Mouse (Mus musculus): ENCODE results near the gene Gucy1a1. TPM values are rescaled to one million over a fixed set of nuclear protein-coding genes. Genes with fewer than 3 reads are reported as not detected.

Gene Gucy1a1
- polyA plus RNA-seq, 1 experiment: 2.8 TPM

DNA sequence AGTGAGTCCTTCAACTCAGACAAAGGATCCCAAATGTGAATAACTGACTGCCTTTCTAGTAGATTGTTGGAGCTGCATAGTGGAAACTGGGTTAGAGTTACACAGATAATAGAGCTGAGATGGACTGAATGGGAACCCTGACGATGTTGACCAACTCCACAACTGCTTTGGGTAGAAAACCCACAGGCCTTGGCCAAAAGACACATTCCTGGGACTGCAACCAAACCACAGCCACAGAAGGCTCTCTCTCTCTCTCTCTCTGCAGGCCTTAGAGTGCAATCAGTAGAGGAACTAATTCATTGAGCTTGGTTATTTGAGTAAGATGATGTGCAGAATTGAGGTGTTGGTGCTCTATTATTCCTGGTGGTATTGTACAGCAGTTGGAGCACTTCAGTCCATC is 21.0 kb downstream of the Gucy1a1 start:
- Histone ChIP-seq H3K4me3 (ENCODE audit: insufficient read depth, low read depth, low read length) (no peak overlapping the region), H3K27ac (replicated peaks; ENCODE audit: low read depth, low read length) (no peak overlapping the region), H3K4me1 (ENCODE audit: control insufficient read depth, insufficient read depth, insufficient read length, low read length) (no peaks in the 10 kb centered on the region)

DNA sequence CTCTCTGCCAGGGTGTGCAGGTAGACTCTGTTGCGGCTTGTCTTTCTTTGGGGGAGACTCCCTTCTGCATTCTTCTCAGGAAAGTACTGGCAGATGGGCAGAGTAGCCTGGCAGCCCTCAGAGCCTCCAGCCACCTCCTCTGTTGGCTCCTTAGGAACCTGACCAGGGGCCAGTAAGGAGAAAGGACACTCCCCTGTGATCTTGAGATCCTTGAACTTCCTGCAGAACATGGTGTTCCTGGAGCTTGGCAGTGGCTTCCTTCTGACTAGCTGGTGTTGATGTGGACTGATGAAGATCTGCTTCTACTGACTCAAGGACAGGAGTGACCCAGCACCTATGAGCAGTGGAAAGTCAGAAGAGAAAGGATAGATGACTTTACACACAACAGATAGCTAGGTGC is 26.7 kb downstream of the Gucy1a1 start:
- H3K27ac ChIP-seq (replicated peaks; ENCODE audit: low read depth, low read length): no peak overlapping the region
- H3K4me1 ChIP-seq (ENCODE audit: control insufficient read depth, insufficient read depth, insufficient read length, low read length): no peaks in the 10 kb centered on the region
- H3K4me3 ChIP-seq (ENCODE audit: insufficient read depth, low read depth, low read length): no peak overlapping the region

DNA sequence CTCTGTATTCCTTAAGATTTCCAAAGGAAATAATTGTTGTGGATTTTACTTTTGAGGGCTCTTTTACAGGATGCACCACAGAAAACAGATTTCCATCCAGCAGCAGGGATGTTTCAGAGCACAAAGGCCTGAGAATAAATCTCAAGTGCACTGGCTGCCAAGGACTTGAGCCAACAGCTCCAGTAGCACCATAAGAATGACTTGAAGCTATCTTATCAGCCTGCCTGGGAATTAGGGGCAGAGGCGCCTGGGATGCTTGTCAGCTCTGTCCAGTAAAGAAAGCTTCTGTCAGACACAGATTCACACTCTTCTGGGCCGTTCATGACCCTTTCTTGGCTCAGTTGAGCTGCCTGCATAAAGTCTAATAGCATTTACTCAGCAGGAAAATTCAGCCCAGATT is 33.1 kb downstream of the Gucy1a1 start:
- H3K4me3 ChIP-seq (ENCODE audit: insufficient read depth, low read depth, low read length): no peak overlapping the region
- H3K4me1 ChIP-seq (ENCODE audit: control insufficient read depth, insufficient read depth, insufficient read length, low read length): no peaks in the 10 kb centered on the region
- H3K27ac ChIP-seq (replicated peaks; ENCODE audit: low read depth, low read length): no peak overlapping the region

DNA sequence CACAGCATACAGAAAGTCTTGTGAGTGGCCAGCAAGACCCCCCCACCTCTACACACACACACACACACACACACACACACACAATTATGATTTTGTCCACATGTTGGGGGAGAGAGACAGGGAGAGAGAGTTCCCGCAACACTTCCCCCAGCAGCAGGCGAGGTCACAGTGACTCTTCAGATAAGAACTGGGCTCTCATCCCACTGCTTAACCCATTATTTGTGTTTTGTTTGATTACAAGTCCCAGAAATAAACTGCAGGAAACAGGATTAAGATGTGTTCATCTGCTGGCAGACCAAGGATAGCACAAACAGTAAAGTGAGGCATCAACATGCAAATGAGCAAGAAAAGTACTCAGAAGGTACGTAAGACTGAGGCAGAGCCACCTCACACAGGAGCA is 33.6 kb downstream of the Gucy1a1 start:
- no peak overlapping the region for H3K27ac ChIP-seq (replicated peaks; ENCODE audit: low read depth, low read length)
- no peak overlapping the region for H3K4me3 ChIP-seq (ENCODE audit: insufficient read depth, low read depth, low read length)
- no peaks in the 10 kb centered on the region for H3K4me1 ChIP-seq (ENCODE audit: control insufficient read depth, insufficient read depth, insufficient read length, low read length)

DNA sequence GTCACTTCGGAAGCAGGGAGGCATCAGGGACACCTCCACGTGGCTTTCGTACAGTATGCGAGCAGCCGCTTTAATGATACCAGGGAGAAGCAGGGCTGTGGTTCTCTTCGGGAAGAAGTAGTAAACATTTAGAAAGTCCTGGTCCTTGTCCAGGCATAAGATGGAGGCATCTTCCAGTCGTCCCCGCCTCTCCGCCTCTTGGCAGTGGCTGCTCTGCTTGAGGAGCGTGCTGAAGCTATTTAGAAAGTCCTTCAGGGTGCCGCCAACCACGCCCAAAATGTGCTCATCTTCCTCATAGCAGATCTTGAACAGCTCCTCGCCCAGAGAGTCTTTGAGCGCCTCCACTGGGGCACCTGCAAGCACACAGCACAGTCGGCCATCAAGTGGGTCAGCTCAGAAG is 36.6 kb downstream of the Gucy1a1 start:
- Histone ChIP-seq H3K4me3 (ENCODE audit: insufficient read depth, low read depth, low read length) (no peak overlapping the region), H3K27ac (replicated peaks; ENCODE audit: low read depth, low read length) (no peak overlapping the region)

DNA sequence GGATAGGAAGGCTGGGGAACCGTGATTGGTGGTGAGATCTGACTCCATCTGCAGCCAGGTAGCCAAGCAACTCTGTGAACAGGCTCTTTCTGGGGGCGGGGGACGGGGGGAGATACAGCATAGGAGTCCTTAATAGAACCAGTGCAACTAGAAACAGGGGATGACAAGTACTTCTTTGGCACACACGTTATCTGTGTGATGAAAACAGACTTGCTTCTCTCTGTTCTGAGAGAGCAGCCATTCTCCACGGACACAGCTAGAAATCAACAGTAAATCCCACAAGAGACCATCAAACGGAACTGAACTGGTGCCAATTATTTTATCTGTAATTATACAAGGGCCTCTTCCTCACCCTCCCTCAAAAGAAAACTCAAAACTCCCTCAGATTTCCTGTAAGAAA is 41.4 kb downstream of the Gucy1a1 start:
- Histone ChIP-seq H3K4me3 (ENCODE audit: insufficient read depth, low read depth, low read length) (no peak overlapping the region), H3K4me1 (ENCODE audit: control insufficient read depth, insufficient read depth, insufficient read length, low read length) (no peaks in the 10 kb centered on the region), H3K27ac (replicated peaks; ENCODE audit: low read depth, low read length) (no peak overlapping the region)

More for the DNA sequence above, 36.6 kb downstream of the Gucy1a1 start:
- H3K4me1 ChIP-seq (ENCODE audit: control insufficient read depth, insufficient read depth, insufficient read length, low read length): no peaks in the 10 kb centered on the region

DNA sequence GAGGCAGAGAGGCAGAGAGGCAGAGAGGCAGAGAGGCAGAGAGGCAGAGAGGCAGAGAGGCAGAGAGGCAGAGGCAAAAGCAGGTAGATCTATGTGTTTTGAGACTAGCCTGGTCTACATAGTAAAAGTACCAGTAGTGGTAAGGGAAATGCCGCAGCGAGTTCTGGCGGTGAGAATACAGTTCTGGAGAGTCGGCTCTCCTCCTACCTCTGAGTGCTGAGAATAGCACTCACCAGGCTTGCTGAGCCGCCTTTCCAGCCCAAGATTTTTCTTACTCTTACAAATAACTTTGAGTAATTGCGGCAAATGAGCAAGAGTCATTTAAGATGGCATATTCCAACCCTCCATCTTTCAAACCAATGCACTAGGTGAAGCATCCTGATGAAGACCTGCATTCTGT is 46.5 kb downstream of the Gucy1a1 start:
- Histone ChIP-seq H3K27ac (replicated peaks; ENCODE audit: low read depth, low read length) (no peak overlapping the region), H3K4me1 (ENCODE audit: control insufficient read depth, insufficient read depth, insufficient read length, low read length) (no peaks in the 10 kb centered on the region), H3K4me3 (ENCODE audit: insufficient read depth, low read depth, low read length) (no peak overlapping the region)

DNA sequence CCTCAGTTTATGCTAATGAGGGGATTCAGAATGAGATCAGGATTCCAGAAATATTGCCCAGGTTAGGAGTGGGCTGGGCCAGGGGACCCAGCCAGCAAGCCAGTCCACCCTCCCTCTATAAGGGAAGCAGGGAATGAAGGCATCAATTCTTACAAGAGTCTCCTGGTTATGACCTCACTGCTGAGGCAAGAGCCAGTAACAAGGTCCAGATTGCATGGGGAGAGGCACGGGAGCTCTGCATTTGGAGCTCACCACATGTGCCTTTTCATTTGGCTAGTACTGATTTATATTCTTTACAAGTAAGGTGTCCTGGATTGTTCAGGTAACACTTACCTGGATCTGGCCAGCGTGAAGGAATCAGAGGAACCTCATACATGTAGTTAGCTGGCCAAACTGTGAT is 48.8 kb downstream of the Gucy1a1 start:
- H3K27ac ChIP-seq (replicated peaks; ENCODE audit: low read depth, low read length): no peak overlapping the region
- H3K4me1 ChIP-seq (ENCODE audit: control insufficient read depth, insufficient read depth, insufficient read length, low read length): no peaks in the 10 kb centered on the region

DNA sequence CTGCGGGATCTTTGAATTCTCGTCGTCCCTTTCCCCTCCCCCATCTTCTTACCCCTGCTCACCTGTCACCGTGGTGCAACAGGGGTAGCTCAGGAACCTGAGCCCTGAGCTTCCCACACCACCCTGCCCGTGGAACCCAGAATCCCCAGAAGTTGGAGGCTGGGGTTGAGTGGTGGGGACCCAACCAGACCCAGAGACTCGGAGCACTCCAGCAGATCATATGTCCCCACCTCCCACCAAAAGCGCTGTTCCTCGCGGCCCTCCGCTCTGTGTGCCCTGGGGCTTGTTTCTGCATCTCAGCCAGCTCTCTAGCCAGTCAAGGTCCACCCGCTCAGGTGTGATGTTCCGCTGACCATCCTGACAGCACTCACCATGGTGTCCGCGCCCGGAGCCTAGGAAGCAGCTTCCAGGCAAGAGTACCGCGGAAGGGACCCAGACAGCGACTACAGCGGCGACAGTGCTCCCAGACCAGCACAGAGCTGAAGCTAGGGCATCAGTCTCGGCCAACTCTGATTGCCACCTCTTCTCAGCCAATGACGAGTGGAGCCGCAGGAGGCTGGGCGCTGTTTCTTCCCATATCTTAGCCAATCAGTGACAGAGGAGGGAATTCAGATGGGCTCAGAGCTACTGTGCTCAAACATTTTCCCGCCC is 71.3 kb downstream of the Gucy1a1 start, which contains the start of gene Gucy1b1:
Gene Gucy1b1, minus strand, starts transcription at position 489 of the 651 bp plus-strand sequence.
- H3K4me1 ChIP-seq (ENCODE audit: control insufficient read depth, insufficient read depth, insufficient read length, low read length): no peaks in the 10 kb centered on the region
- H3K27ac ChIP-seq (replicated peaks; ENCODE audit: low read depth, low read length): peak within 1 kb of the TSS; percentile 18
- peak within 1 kb of the TSS; percentile 49 for H3K4me3 ChIP-seq (ENCODE audit: insufficient read depth, low read depth, low read length)

More for the DNA sequence above, 48.8 kb downstream of the Gucy1a1 start:
- no peak overlapping the region for H3K4me3 ChIP-seq (ENCODE audit: insufficient read depth, low read depth, low read length)

DNA sequence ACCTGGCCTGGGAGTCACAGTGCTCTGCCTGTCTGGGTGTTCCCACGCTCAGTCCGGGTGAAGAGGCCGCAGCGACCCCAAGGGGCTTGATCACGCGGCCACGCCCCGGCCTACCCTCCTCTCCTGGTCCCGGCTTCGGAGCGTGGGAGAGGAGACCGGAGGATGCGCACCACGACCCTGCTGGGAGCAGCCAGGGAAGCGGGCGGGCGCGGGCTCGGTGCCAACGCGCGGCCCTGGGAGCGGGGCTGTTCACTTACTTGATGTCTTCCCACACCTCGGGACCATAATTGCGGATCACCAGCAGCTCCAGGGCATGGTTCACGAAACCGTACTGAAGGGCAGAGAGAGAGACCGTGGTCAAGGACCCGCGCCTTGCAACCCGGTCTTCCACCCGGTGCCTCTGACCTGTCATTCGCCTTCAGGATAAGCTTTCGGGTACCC is 71.8 kb downstream of the Gucy1a1 start:
- Histone ChIP-seq H3K4me3 (ENCODE audit: insufficient read depth, low read depth, low read length) (peak overlapping the region; percentile 49), H3K27ac (replicated peaks; ENCODE audit: low read depth, low read length) (peak overlapping the region; percentile 18; the same call in 1 of the 2 replicates)

DNA sequence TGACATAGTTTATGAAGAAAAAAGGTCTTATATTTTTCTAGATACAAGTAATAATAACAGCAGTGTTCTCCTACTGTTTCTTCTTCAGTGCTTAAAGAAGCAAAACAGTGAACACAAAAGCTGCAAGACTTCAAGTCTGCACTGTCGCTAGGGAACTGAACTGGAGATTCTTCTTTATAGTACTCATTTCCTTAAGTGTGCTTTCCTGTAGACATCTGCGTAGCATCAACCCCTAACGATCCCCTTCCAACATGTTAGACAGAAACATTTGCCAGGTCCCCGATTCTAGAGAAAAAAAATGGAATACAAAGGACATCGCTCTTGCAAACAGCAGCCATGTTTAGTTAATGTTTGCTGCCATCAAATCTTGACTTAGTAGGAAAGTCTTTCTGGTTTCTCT is 77.8 kb downstream of the Gucy1a1 start:
- Histone ChIP-seq H3K4me3 (ENCODE audit: insufficient read depth, low read depth, low read length) (no peak overlapping the region), H3K4me1 (ENCODE audit: control insufficient read depth, insufficient read depth, insufficient read length, low read length) (no peaks in the 10 kb centered on the region), H3K27ac (replicated peaks; ENCODE audit: low read depth, low read length) (no peak overlapping the region)

More for the DNA sequence above, 71.8 kb downstream of the Gucy1a1 start:
- H3K4me1 ChIP-seq (ENCODE audit: control insufficient read depth, insufficient read depth, insufficient read length, low read length): no peaks in the 10 kb centered on the region

DNA sequence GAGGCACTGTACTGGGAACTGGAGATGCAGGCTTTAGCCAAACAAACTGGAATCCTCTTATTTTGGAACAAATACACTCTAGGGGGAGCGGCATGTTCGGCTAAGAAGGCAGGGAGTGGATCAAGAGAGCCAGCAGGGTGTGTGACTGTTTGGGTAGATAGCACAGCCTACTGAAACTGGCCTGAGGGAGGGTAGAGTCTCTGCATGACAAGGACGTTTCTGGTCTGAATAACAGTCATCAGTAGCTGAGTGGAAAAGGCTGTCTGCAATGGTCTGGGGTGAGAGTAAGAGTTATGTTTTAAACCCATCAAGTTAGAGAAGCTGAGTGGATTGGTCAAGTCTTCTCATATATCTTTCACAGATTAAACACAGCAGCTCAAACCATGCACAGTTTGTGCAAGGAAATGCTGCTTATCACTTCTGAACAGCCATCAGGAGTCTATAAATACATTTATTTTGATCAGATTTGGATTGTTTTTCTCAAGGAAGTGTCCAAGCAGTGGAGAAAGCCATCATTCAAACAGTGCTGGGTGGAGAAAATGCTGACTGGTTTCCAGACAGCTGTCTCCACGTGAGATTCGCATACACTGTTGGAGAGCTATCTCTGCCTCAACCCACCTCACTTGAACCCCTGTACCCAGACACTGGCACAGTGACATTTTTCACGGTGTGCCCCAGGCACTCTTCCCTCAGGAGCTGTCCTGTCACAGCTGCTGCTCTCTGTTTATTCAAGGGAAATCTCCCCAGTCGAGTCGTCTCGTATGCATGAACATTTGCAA is 84.0 kb downstream of the Gucy1a1 start:
- H3K27ac ChIP-seq (replicated peaks; ENCODE audit: low read depth, low read length): no peak overlapping the region
- no peak overlapping the region for H3K4me3 ChIP-seq (ENCODE audit: insufficient read depth, low read depth, low read length)
- no peaks in the 10 kb centered on the region for H3K4me1 ChIP-seq (ENCODE audit: control insufficient read depth, insufficient read depth, insufficient read length, low read length)

DNA sequence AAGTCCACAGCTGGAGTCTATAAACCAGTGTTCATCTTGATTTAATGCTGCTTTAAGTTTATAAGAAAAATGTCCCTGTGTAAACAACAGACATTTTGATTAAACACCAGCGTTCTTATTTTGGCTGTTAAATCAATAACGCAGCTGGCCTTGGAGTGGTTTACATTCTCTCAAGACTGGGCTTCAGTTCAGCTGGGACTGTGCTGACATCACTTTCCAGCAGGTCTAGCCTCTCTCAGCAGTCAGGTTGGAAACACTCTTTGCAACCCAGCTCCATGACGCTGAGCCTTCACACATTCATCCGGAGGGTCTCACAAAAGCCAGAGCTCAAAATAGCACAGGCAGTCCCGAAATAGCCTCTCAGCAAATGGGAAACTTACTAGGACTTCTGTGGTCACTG is 88.4 kb downstream of the Gucy1a1 start:
- Histone ChIP-seq H3K27ac (replicated peaks; ENCODE audit: low read depth, low read length) (no peak overlapping the region), H3K4me1 (ENCODE audit: control insufficient read depth, insufficient read depth, insufficient read length, low read length) (no peaks in the 10 kb centered on the region), H3K4me3 (ENCODE audit: insufficient read depth, low read depth, low read length) (no peak overlapping the region)

DNA sequence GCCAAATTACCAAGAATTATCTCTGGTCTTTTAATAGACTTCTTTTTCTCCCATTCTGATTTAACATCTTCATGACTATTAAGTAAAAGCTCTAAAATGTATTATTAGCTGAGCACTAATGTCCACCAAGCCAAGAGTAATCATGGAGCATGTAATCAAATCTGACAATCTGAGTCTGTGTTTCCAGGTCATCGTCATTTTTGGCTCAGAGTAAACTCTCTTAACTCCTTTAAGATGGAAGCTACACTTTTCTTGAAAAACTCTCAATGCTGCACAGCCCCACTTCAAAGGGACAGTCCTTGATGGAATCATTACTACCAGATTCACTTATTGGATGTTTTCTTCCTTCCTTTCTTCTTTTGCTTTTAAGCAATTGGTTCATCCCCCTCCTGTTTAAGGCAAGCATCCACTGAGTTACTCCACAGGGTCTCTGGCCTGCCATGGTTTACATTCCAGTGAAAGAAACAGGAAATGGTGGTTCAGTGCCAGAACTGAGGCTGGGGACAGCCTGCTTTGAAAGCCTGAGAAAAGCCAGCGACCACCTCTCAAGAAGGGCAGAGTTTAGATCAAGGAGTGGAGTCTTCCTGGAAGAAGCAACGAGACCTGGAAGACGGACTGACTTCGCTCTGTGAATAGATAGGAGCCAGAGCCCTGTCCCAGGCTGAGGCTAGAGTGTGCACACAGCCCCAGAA is 91.2 kb downstream of the Gucy1a1 start:
- Histone ChIP-seq H3K27ac (replicated peaks; ENCODE audit: low read depth, low read length) (no peak overlapping the region), H3K4me3 (ENCODE audit: insufficient read depth, low read depth, low read length) (no peak overlapping the region), H3K4me1 (ENCODE audit: control insufficient read depth, insufficient read depth, insufficient read length, low read length) (no peaks in the 10 kb centered on the region)

DNA sequence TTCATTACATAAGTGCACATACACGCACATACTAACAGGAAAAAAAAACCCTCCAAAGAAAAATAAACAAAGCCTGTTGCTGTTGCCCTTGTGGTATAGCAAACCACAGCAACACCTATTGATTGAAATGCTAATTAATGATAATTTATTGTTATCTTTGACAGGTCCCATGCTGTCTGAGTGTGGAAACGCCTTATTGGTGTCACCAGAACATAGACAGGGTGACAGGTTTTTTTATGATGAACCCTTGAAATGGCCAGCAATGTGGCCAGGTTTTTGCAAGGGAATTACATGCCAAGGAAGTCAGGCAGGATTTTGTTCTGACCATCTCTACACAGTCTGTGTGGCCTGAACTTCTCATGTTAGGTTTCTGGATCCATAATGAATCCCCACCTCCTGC is 93.6 kb downstream of the Gucy1a1 start:
- Histone ChIP-seq H3K27ac (replicated peaks; ENCODE audit: low read depth, low read length) (no peak overlapping the region), H3K4me1 (ENCODE audit: control insufficient read depth, insufficient read depth, insufficient read length, low read length) (no peaks in the 10 kb centered on the region), H3K4me3 (ENCODE audit: insufficient read depth, low read depth, low read length) (no peak overlapping the region)
